Mouse (Mus musculus): ENCODE data around the gene Gorab. TPM values are rescaled to one million over a fixed set of nuclear protein-coding genes. Genes with fewer than 3 reads are reported as not detected.

Gorab gene
- polyA plus RNA-seq, 1 experiment from 2014 or later = 40.1 TPM

DNA sequence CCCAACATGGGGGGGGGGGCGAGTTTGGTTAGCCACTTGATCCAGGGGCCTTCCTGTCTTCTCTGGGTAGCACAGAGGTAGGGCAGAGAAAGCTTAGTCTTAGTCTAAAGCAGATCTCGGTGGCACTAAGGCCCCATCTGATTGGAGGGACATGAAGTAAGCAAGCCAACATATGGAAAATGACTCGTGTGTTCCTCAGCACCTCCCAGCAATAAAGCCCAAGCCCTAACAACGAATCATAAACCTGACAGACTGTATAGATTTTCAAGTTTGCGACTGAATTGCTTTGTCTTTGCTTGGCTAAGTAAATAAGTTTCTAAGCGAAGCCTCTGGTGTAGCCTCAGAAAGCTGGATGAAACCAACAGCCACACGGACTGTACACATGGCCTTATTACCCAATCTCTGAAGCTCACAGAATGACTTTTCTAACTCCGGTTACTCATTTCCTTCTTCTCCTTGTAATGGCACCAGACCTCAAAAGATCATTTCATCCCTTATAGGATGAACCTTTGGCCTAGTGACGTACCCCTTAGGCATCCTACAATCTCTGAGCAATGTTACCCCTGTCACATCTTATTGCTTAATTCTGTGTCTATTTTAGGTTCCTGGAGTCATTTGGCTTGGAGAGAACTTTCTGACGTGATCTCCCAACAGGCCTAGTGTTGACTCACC, 21.3 kb downstream of the Gorab start:
- Histone ChIP-seq H3K36me3 (peaks cover 27% of the 10 kb centered on the region), H3K9me3 (no peaks in the 10 kb centered on the region), H3K4me3 (replicated peaks) (no peak overlapping the region), H3K27ac (no peak overlapping the region), H3K9ac (replicated peaks) (no peak overlapping the region), H3K4me2 (no peak overlapping the region), H3K4me1 (replicated peaks) (peaks cover 15% of the 10 kb centered on the region), H3K27me3 (no peaks in the 10 kb centered on the region)
- WGBS = 74% methylated on average over 10 of the region's 10 CpGs
- no peak for ATAC-seq (ENCODE audit: insufficient number of reproducible peaks, insufficient read depth, low FRiP score, low TSS enrichment, low read depth)

DNA sequence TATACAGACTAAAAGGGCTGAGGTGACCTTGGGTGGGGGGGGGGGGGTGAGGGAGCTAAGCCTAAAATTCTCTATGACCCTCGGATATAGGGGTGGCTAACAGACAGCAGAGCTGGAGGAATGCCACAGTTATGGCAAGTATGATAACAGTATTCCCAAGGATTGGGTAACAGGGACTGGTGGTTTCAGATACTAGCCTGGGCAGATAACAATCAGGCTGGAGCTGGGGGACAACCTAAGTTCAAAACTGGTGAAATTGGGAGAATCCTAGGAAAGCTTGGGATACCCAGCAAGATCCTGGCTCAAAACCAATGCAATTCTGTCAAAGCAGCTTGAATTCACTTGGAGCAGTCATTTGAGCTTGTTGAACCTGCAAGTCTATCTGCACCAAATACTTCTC, 22.9 kb downstream of the Gorab start:
- H3K27me3 ChIP-seq = no peaks in the 10 kb centered on the region
- H3K9ac ChIP-seq (replicated peaks) = no peak overlapping the region
- no peaks in the 10 kb centered on the region for H3K9me3 ChIP-seq
- H3K4me2 ChIP-seq = no peak overlapping the region
- peaks cover 14% of the 10 kb centered on the region for H3K36me3 ChIP-seq
- no peak overlapping the region for H3K4me3 ChIP-seq (replicated peaks)
- H3K27ac ChIP-seq = no peak overlapping the region
- no peak for ATAC-seq (ENCODE audit: insufficient number of reproducible peaks, insufficient read depth, low FRiP score, low TSS enrichment, low read depth)
- H3K4me1 ChIP-seq (replicated peaks) = peaks cover 22% of the 10 kb centered on the region
- 94% methylated on average over 1 of the region's 1 CpGs for WGBS

DNA sequence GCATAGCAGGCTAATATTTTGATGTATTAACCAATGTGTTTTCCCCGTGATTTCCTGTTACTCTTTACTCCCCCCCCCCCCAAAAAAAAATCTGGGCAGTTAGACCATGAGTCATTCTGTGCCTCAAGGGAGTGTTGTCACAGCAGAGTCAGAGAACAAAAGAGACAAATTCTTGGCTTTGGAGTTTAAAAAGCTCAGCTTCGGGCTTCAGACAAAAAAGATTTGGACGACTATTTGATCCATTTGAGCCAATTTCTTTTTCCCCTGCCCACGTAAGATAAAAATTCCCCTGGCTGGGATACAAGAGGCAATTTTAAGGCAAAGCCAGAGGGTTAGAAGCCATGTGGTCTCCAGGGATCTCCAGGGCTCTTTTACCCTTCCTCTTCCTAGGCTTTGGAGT, 23.4 kb downstream of the Gorab start:
- ATAC-seq (ENCODE audit: insufficient number of reproducible peaks, insufficient read depth, low FRiP score, low TSS enrichment, low read depth) = no peak
- Histone ChIP-seq H3K4me2 (no peak overlapping the region), H3K27ac (no peak overlapping the region), H3K27me3 (no peaks in the 10 kb centered on the region), H3K9me3 (no peaks in the 10 kb centered on the region), H3K4me3 (replicated peaks) (no peak overlapping the region), H3K9ac (replicated peaks) (no peak overlapping the region), H3K36me3 (peaks cover 9% of the 10 kb centered on the region; the same call in 1 of the 2 replicates), H3K4me1 (replicated peaks) (peaks cover 28% of the 10 kb centered on the region)
- WGBS = 65% methylated on average over 4 of the region's 4 CpGs

DNA sequence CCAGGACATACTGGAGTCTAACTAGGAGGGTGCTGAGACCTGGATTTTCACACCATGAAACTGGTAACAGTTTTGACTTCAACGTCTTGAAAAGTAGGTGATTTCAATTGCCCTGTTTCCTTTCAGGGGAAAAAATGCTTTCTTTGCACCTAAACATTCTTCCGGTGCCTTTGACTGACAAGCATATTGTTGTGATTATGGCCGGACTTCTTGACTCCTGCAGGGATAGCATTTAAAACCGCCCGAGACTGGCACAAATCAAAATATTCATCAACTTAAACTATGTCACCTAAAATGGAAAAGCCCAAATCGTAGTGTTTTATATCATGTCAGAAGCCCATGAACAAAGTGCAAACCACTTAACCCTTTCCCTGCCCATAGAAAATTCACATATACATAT, 25.5 kb downstream of the Gorab start:
- Histone ChIP-seq H3K4me3 (replicated peaks) (no peak overlapping the region), H3K36me3 (no peaks in the 10 kb centered on the region; the same call in 1 of the 2 replicates), H3K9ac (replicated peaks) (no peak overlapping the region), H3K9me3 (no peaks in the 10 kb centered on the region), H3K4me2 (peak overlapping the region; percentile 21; the same call in 1 of the 2 replicates), H3K4me1 (replicated peaks) (peaks cover 36% of the 10 kb centered on the region), H3K27me3 (no peaks in the 10 kb centered on the region), H3K27ac (no peak overlapping the region)
- ATAC-seq (ENCODE audit: insufficient number of reproducible peaks, insufficient read depth, low FRiP score, low TSS enrichment, low read depth) = no peak
- WGBS = 12% methylated on average over 6 of the region's 6 CpGs

DNA sequence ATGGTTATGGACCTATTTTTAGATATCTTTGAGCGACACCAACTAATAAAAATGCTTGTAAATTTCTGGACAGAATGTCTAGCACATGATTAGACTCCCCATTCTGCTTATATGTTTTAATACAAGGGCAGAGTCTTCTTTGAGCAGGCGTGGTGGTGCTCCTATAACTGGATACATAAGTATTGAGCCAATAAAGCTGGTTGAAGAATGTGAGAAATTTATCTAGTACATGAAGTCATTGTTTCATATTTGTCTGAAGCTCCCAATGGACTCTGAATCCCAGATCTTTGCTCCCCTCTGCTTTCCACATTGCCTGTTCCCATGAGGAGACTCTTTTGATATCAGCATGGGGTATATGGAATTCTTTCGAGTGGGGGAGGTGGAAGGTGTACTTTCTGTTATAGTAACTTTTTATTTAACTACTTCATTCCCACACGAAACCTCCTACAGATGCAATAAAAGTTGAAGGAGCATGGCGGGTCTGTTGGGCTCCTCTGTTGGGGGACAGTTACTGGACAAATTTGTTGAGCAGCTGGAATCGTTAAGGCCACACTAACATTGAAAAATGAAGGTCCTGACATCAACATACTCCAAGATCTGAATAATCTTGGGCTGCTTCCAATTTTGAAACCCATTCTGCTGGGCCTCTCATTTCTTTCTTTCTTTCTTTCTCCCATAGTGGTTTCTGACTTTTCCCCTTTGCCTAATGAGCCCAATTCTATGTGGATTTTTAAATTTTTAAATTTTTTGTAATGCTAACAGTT, 26.5 kb downstream of the Gorab start:
- 33% methylated on average over 6 of the region's 6 CpGs for WGBS
- peaks cover 36% of the 10 kb centered on the region for H3K4me1 ChIP-seq (replicated peaks)
- H3K4me3 ChIP-seq (replicated peaks) = no peak overlapping the region

DNA sequence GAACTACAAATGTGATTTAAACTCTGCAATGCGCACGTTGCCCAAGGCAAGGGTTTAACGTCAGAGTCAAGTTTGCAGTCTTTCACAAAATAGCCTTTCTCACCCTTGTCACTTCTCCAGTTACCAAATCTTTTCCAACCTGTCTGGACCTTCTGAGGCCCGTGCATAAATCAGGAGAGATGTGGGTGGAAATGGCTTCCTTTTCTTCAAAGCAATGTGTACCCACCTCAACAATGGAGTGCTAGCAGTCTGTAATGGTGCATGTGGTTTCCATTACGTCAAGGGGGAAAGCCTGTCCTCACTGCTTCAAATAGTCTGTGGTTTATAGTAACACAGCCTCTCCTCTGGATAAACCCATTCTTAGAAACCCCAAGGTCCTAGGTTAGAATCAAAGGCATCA, 29.0 kb downstream of the Gorab start:
- 10% methylated on average over 5 of the region's 5 CpGs for WGBS

More for the DNA sequence above, 26.5 kb downstream of the Gorab start:
- H3K9ac ChIP-seq (replicated peaks) = no peak overlapping the region
- ATAC-seq (ENCODE audit: insufficient number of reproducible peaks, insufficient read depth, low FRiP score, low TSS enrichment, low read depth) = no peak
- H3K4me2 ChIP-seq = no peak overlapping the region
- no peaks in the 10 kb centered on the region for H3K27me3 ChIP-seq
- H3K36me3 ChIP-seq = no peaks in the 10 kb centered on the region; the same call in 1 of the 2 replicates
- H3K9me3 ChIP-seq = no peaks in the 10 kb centered on the region
- H3K27ac ChIP-seq = no peak overlapping the region

DNA sequence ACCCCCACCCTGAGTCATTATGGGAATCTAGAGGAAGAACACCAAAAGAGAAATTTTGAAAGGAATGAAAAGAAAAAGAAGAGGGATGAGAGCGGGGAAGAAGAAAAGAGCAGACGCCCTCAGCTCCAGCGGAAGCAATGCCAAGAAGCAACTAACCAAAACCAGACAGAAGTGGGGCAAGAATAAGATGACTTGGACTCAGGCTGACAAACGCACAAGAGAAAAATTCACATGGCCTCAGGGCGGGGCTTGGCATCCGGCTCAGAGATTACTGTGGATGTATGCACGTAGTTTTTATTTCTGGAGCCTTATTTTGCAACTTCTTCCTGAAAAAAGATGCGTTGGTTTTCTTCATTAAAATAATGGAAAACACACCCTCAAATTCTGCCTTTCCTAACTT, 41.3 kb downstream of the Gorab start:
- 24% methylated on average over 8 of the region's 8 CpGs for WGBS
- Histone ChIP-seq H3K36me3 (no peaks in the 10 kb centered on the region), H3K4me3 (replicated peaks) (no peak overlapping the region), H3K4me1 (replicated peaks) (peaks cover 37% of the 10 kb centered on the region), H3K27ac (peak overlapping the region; percentile 75), H3K4me2 (0 out of 2 replicates have a peak overlapping the region, but pooled peaks have one; percentile 9), H3K27me3 (no peaks in the 10 kb centered on the region), H3K9ac (replicated peaks) (no peak overlapping the region), H3K9me3 (no peaks in the 10 kb centered on the region)
- ATAC-seq (ENCODE audit: insufficient number of reproducible peaks, insufficient read depth, low FRiP score, low TSS enrichment, low read depth) = no peak

More for the DNA sequence above, 29.0 kb downstream of the Gorab start:
- peaks cover 5% of the 10 kb centered on the region; the same call in 1 of the 2 replicates for H3K27me3 ChIP-seq
- H3K9me3 ChIP-seq = no peaks in the 10 kb centered on the region
- no peak overlapping the region for H3K4me3 ChIP-seq (replicated peaks)
- ATAC-seq (ENCODE audit: insufficient number of reproducible peaks, insufficient read depth, low FRiP score, low TSS enrichment, low read depth) = 0 out of 2 replicates have a peak, but pooled peaks have one; percentile 42
- no peak overlapping the region for H3K9ac ChIP-seq (replicated peaks)
- H3K27ac ChIP-seq = peak overlapping the region; percentile 60
- H3K36me3 ChIP-seq = no peaks in the 10 kb centered on the region
- no peak overlapping the region for H3K4me2 ChIP-seq
- peaks cover 40% of the 10 kb centered on the region for H3K4me1 ChIP-seq (replicated peaks)

DNA sequence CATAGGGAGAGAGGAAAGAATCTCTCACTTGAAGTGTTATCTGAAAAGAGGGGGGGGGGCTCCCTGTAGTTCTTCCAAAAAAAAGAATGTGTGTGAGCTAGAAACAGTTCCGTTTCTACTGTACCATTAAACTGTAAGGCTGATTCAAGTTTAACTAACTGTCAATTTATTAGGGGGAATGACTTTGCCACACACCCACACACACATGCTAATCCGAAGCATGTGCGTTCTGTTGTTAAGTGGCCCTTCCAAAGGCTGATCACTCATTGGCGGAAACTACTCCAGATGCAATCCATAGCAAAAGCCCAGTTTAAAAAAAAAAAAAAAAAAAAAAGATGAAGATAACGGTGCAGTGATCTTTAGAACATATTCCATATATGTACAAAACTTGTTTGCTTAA, 42.1 kb downstream of the Gorab start:
- WGBS = 21% methylated on average over 5 of the region's 5 CpGs
- Histone ChIP-seq H3K4me1 (replicated peaks) (peaks cover 41% of the 10 kb centered on the region), H3K27ac (peak overlapping the region; percentile 50; the same call in 1 of the 2 replicates), H3K4me3 (replicated peaks) (no peak overlapping the region), H3K36me3 (no peaks in the 10 kb centered on the region), H3K9me3 (no peaks in the 10 kb centered on the region), H3K27me3 (no peaks in the 10 kb centered on the region), H3K9ac (replicated peaks) (no peak overlapping the region), H3K4me2 (peak overlapping the region; percentile 40)
- no peak for ATAC-seq (ENCODE audit: insufficient number of reproducible peaks, insufficient read depth, low FRiP score, low TSS enrichment, low read depth)

DNA sequence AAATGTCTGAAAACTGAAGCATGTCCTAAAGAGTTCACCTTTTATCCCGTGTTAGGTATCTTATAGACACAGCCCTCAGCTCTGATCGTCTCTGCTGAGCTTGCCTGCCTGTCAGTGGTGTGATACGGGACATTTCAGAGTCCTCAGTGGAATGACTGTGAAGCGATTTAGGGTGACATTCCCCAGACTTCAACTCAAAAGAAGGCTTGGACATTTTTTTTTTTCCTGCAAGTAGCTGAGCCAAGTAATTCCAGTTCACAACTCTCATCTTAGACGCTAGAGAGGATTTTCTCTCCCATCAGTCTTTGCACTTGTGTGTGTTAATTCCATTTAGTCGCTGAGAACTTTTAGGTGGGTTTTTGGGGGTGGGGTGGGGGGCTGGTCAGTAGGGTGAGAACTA, 42.7 kb downstream of the Gorab start:
- Histone ChIP-seq H3K9me3 (no peaks in the 10 kb centered on the region), H3K9ac (replicated peaks) (no peak overlapping the region), H3K36me3 (no peaks in the 10 kb centered on the region), H3K4me1 (replicated peaks) (peaks cover 47% of the 10 kb centered on the region), H3K4me3 (replicated peaks) (0 out of 2 replicates have a peak overlapping the region, but pooled peaks have one; percentile 12), H3K4me2 (peak overlapping the region; percentile 40), H3K27ac (peak overlapping the region; percentile 50), H3K27me3 (no peaks in the 10 kb centered on the region)
- no peak for ATAC-seq (ENCODE audit: insufficient number of reproducible peaks, insufficient read depth, low FRiP score, low TSS enrichment, low read depth)
- WGBS = 14% methylated on average over 6 of the region's 6 CpGs

DNA sequence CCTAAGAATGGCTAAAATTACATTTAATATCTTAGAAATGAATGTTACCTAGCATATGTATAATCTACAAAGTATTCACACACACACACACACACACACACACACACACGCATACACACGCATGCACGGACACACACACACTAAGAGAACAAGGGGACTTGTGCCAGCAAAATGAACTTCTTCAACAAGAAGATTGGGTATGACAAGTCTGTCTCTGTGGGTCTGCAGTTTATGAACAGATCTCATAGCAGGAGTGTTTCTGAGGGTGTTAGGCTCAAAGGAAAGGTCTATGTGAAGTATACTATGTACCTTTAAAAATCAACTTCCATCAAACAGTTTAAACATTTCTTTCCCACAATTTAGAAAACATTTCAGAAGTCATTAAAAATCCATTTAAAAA, 43.9 kb downstream of the Gorab start:
- Histone ChIP-seq H3K36me3 (no peaks in the 10 kb centered on the region), H3K9me3 (no peaks in the 10 kb centered on the region), H3K4me2 (peak overlapping the region; percentile 51), H3K27me3 (no peaks in the 10 kb centered on the region), H3K9ac (replicated peaks) (0 out of 2 replicates have a peak overlapping the region, but pooled peaks have one; percentile 34), H3K4me1 (replicated peaks) (peaks cover 56% of the 10 kb centered on the region), H3K4me3 (replicated peaks) (peak overlapping the region; percentile 24), H3K27ac (0 out of 2 replicates have a peak overlapping the region, but pooled peaks have one; percentile 50)
- ATAC-seq (ENCODE audit: insufficient number of reproducible peaks, insufficient read depth, low FRiP score, low TSS enrichment, low read depth) = no peak
- 69% methylated on average over 3 of the region's 3 CpGs for WGBS

DNA sequence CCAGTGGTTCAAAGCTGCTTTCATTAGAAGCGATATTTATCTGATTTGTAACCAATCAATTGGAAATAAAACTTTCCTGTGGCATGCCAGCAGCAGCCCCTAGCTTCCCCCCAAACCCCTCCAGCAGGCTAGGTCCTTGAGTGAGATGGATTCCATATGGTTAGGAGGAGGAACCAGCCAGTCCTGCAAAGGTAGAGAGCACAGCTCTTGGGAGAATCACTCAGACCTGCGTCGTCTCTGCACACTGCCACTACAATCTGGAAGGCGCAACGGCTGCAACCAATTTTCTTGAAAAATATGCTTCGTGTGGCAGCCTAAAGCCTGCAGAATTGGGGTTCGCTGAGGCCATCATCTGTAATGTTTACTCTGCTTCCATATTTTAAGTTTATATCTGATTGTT, 45.3 kb downstream of the Gorab start:
- H3K36me3 ChIP-seq = no peaks in the 10 kb centered on the region
- 8% methylated on average over 7 of the region's 7 CpGs for WGBS
- peak overlapping the region; percentile 71 for H3K27ac ChIP-seq
- 0 out of 2 replicates have a peak overlapping the region, but pooled peaks have one; percentile 49 for H3K9ac ChIP-seq (replicated peaks)
- H3K4me3 ChIP-seq (replicated peaks) = peak overlapping the region; percentile 33
- H3K4me1 ChIP-seq (replicated peaks) = peaks cover 56% of the 10 kb centered on the region
- ATAC-seq (ENCODE audit: insufficient number of reproducible peaks, insufficient read depth, low FRiP score, low TSS enrichment, low read depth) = peak; percentile 75; the same call in 1 of the 2 replicates
- H3K4me2 ChIP-seq = peak overlapping the region; percentile 51
- H3K9me3 ChIP-seq = no peaks in the 10 kb centered on the region
- no peaks in the 10 kb centered on the region for H3K27me3 ChIP-seq

Measured in limb, embryonic 12.5 days (tissue).